Mouse (Mus musculus) liver, adult 2 months (tissue): ENCODE results near the gene Fgf11.

Experiments used
- CTCF ChIP-seq: fragments of 200-500 bp; IDR thresholded peaks from 2 replicates; pipeline ENCODE4 v1.5.1; 2011; ENCODE audit warnings: low read depth, low read length, control low read depth
- POLR2A ChIP-seq: fragments of 200-500 bp; IDR thresholded peaks from 2 replicates; pipeline ENCODE4 v1.6.1; 2011; ENCODE audit warnings: low read length, control low read depth; ENCODE audit not compliant: insufficient read depth; ENCODE audit errors: extremely low read depth

DNA sequence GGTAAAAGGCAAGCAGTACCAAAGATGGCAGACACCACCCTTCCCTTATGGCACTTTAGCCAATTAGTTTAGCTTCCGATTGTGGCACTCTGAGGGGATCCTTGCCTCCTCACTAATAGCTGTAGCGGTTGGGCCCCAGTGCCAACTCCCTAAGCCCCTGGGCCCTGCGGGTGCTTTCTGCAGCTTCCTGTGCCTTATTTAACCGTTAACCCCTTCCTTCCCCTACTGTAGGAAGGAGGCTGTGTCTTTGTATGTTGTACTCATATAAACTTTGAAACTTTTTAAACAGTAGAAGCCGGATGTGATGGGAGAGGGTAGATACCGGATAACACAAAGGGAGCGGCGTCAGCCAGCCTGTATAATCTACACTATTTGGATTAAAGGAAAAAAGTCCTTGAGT is 49.1 kb upstream of the Fgf11 start:
- TF ChIP-seq CTCF (no peak), POLR2A (no peak)
